Mouse (Mus musculus): Measurements from ENCODE around the gene Ppif. TPM values are rescaled to one million over a fixed set of nuclear protein-coding genes. Genes with fewer than 3 reads are reported as not detected.

Ppif gene
- polyA plus RNA-seq, 1 experiment from 2014 or later, result 26.4 TPM

GRCm38 (mm10) chr14:25720962-25721707 is 27.2 kb downstream of the Ppif start:
- WGBS, result 84% methylated on average over 5 of the region's 5 CpGs

DNA sequence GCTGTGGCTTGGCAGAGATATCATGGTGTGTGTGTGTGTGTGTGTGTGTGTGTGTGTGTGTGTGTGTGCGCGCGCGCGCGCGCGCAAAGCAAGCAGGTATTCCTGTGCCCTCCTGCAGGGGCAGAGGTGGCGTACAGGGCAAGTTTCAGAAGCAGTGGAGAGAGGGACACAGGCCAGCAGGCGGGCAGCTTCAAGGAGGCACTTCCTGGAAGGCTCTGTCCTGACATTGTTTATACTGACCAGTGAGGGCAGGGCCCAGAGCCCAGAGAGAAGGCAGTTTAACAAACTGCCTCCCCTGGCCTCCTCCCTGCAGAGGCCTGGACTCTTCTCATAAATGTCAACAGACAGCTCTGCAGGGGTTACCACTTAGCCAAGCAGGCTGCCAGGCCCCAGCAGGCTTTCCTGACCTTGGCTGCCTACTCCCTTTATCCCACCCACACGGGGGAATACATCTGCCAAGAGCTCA is 31.1 kb downstream of the Ppif start:
- Histone ChIP-seq H3K27ac (peak overlapping the region; percentile 55; the same call in 1 of the 2 replicates), H3K4me1 (peaks cover 34% of the 10 kb centered on the region), H3K27me3 (no peaks in the 10 kb centered on the region), H3K9ac (no peak overlapping the region), H3K36me3 (peaks cover 11% of the 10 kb centered on the region), H3K9me3 (no peaks in the 10 kb centered on the region), H3K4me3 (no peak overlapping the region), H3K4me2 (no peak overlapping the region)
- ATAC-seq (ENCODE audit: insufficient number of reproducible peaks, low FRiP score, low TSS enrichment, low read depth), result no peak
- whole genome bisulfite sequencing, result 80% methylated on average over 11 of the region's 11 CpGs

More at GRCm38 (mm10) chr14:25720962-25721707, 27.2 kb downstream of the Ppif start:
- H3K9me3 ChIP-seq, result no peaks in the 10 kb centered on the region
- H3K9ac ChIP-seq, result no peak overlapping the region
- no peak overlapping the region for H3K4me3 ChIP-seq
- H3K27me3 ChIP-seq, result no peaks in the 10 kb centered on the region
- peaks cover 41% of the 10 kb centered on the region for H3K4me1 ChIP-seq
- H3K36me3 ChIP-seq, result peaks cover 34% of the 10 kb centered on the region
- H3K4me2 ChIP-seq, result no peak overlapping the region
- ATAC-seq (ENCODE audit: insufficient number of reproducible peaks, low FRiP score, low TSS enrichment, low read depth), result no peak
- no peak overlapping the region for H3K27ac ChIP-seq

GRCm38 (mm10) chr14:25725690-25726089 is 31.7 kb downstream of the Ppif start:
- ATAC-seq (ENCODE audit: insufficient number of reproducible peaks, low FRiP score, low TSS enrichment, low read depth), result no peak
- Histone ChIP-seq H3K27me3 (no peaks in the 10 kb centered on the region), H3K9me3 (no peaks in the 10 kb centered on the region), H3K27ac (0 out of 2 replicates have a peak overlapping the region, but pooled peaks have one; percentile 55), H3K4me3 (no peak overlapping the region), H3K9ac (no peak overlapping the region), H3K36me3 (peaks cover 9% of the 10 kb centered on the region), H3K4me1 (peaks cover 34% of the 10 kb centered on the region), H3K4me2 (no peak overlapping the region)
- 30% methylated on average over 4 of the region's 4 CpGs for WGBS

DNA sequence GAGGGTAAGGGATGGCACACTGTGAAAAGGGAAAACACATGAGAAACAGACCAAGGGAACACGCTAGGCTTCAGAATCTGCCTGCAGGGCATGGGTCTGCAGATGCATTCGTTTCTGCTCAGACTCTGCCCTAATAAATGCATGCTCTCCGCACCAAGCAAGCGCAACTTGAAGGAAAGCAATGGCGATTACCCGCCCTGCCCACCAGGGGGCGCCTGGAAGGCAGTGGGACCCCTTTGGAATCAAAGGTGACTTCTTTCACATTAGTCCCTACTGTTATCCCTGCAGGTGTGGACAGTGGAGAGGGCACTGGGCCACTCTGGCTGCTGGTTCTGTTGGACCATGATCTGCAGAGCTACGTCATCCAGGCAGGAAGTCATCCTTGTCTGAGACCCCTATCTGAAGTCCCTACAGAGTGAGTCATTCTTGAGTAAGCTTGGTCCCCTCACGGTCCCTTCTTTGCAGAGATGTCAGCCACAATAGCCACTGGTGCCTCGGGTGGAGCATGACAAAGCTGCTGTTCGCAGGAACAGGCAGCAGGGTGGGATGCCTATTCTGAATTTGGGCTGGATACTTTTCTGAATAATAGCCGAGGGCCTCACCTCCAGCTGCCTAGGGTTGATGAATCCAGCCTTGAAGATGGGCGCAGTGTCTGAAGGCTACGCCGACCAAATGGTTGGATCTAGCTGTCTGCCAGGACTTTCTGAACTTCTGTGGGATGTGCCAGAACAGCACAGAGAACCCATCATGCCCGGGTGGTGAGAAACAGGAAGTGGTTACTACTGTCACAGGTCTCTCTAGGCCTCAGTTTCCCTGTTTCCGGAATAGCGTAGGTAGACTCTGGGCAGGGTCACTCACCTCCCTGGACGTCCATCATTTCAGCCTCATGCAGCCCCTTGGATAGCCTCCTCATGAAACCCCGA is 32.5 kb downstream of the Ppif start:
- Histone ChIP-seq H3K9me3 (no peaks in the 10 kb centered on the region), H3K4me3 (no peak overlapping the region), H3K9ac (no peak overlapping the region), H3K27ac (0 out of 2 replicates have a peak overlapping the region, but pooled peaks have one; percentile 63), H3K4me2 (no peak overlapping the region), H3K27me3 (no peaks in the 10 kb centered on the region), H3K4me1 (peaks cover 34% of the 10 kb centered on the region), H3K36me3 (peaks cover 3% of the 10 kb centered on the region)
- WGBS, result 47% methylated on average over 20 of the region's 20 CpGs
- no peak for ATAC-seq (ENCODE audit: insufficient number of reproducible peaks, low FRiP score, low TSS enrichment, low read depth)

DNA sequence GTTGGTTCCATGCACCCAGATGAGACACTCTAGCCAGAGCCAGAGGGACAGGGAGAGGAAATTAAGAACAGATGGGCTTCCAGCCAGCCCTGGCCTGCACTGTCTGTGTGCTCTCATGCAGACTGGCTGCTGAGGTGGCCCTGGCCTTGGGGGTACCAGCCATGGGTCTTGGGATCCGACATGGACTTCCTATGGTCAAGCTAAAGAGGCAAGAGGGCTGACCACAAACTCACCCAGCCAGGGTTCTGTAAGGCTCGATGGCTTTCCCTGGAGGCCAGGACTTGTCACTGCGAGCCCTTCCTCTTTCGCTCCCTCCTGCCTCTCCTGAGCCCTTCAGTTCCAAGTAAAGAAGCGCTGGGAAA is 33.2 kb downstream of the Ppif start:
- Histone ChIP-seq H3K4me2 (no peak overlapping the region), H3K36me3 (no peaks in the 10 kb centered on the region), H3K4me1 (peaks cover 34% of the 10 kb centered on the region), H3K9me3 (no peaks in the 10 kb centered on the region), H3K27ac (peak overlapping the region; percentile 63), H3K9ac (no peak overlapping the region), H3K27me3 (no peaks in the 10 kb centered on the region), H3K4me3 (no peak overlapping the region)
- no peak for ATAC-seq (ENCODE audit: insufficient number of reproducible peaks, low FRiP score, low TSS enrichment, low read depth)
- 49% methylated on average over 5 of the region's 5 CpGs for WGBS

DNA sequence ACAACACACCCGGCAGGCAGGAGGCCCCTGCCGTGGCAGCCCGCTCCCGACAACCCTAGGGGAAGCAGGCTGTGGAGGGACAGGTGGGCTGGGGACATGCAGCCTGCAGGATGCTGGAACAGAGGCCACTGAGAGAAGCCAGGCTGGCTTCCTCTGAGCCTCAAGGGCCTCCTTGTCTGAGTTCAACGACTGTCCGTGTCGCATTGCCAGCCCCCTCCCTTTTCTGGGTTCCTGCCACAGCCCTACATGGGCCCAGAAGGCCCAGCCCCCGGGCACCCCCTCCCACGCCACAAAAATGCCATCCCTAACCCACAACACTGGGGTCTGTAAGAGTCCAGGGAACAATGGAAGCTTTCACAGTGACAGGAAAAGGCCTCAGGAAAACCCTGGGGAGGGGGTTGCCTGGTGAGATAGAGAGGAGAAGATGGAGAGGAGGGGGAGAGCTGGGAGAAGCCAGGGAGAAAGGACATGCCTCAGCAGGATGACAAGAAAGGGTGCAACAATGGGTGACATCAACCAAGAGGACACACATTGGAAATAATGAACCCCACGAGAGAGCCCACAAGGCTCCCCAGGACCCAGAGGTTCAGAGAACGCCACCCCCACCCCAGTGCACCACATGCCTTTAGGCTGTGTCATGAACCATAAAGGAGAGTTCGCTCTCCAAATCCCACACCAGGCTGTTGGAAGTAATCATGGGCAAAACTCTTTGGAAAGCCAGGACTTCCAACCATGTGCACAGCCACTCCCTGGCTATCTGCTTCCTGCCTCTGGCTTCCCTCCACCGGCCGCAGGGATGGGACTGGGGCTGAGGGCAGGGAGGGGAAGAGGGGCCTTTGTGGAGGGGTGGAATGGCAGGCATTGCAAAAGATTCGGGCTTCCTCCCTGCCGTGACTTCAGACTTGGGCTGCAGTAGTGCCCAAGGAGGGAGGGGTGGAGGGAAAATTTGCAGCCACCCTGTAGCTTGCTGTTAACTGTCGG is 41.1 kb downstream of the Ppif start:
- H3K36me3 ChIP-seq, result no peaks in the 10 kb centered on the region
- no peak overlapping the region for H3K4me3 ChIP-seq
- no peak for ATAC-seq (ENCODE audit: insufficient number of reproducible peaks, low FRiP score, low TSS enrichment, low read depth)

GRCm38 (mm10) chr14:25736140-25736539 is 42.2 kb downstream of the Ppif start:
- no peak overlapping the region for H3K9ac ChIP-seq
- H3K4me1 ChIP-seq, result peaks cover 67% of the 10 kb centered on the region
- peak overlapping the region; percentile 91 for H3K27ac ChIP-seq

More for the DNA sequence above, 41.1 kb downstream of the Ppif start:
- no peaks in the 10 kb centered on the region for H3K27me3 ChIP-seq
- H3K9ac ChIP-seq, result no peak overlapping the region
- 20% methylated on average over 17 of the region's 17 CpGs for WGBS
- peak overlapping the region; percentile 17; the same call in 1 of the 2 replicates for H3K4me2 ChIP-seq
- H3K4me1 ChIP-seq, result peaks cover 56% of the 10 kb centered on the region
- no peaks in the 10 kb centered on the region for H3K9me3 ChIP-seq
- H3K27ac ChIP-seq, result peak overlapping the region; percentile 91

GRCm38 (mm10) chr14:25736589-25736988 is 42.6 kb downstream of the Ppif start:
- WGBS, result 29% methylated on average over 6 of the region's 6 CpGs
- ATAC-seq (ENCODE audit: insufficient number of reproducible peaks, low FRiP score, low TSS enrichment, low read depth), result peak; percentile 86
- no peak overlapping the region for H3K4me2 ChIP-seq

More at GRCm38 (mm10) chr14:25736140-25736539, 42.2 kb downstream of the Ppif start:
- no peak for ATAC-seq (ENCODE audit: insufficient number of reproducible peaks, low FRiP score, low TSS enrichment, low read depth)
- Histone ChIP-seq H3K9me3 (no peaks in the 10 kb centered on the region), H3K4me3 (no peak overlapping the region), H3K27me3 (no peaks in the 10 kb centered on the region), H3K4me2 (no peak overlapping the region), H3K36me3 (peaks cover 8% of the 10 kb centered on the region; the same call in 1 of the 2 replicates)
- 58% methylated on average over 3 of the region's 3 CpGs for WGBS

DNA sequence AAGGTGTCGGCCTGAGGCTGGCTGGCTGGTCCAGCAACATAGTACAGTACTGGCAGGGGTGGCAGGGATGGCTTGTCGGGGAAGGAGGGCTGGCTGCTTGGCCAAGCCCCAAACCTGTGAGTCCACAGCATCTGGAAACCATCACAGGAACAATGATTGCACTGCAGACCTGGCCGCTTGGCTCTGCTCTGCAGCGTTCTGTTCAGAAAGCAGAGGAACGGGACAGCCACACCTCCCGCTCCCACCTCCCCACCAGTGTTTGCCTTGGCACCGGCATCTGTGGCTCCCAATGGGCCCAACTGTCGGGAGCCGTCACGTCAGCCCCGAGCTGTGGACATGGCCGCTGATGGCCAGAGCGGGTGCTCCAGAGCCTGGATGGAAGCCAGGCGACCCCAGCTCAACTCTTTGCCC is 44.6 kb downstream of the Ppif start:
- 20% methylated on average over 14 of the region's 14 CpGs for WGBS
- Histone ChIP-seq H3K4me2 (0 out of 2 replicates have a peak overlapping the region, but pooled peaks have one; percentile 20), H3K9me3 (no peaks in the 10 kb centered on the region), H3K4me3 (no peak overlapping the region), H3K4me1 (peaks cover 73% of the 10 kb centered on the region), H3K27me3 (no peaks in the 10 kb centered on the region), H3K27ac (peak overlapping the region; percentile 91), H3K9ac (no peak overlapping the region), H3K36me3 (peaks cover 15% of the 10 kb centered on the region; the same call in 1 of the 2 replicates)
- ATAC-seq (ENCODE audit: insufficient number of reproducible peaks, low FRiP score, low TSS enrichment, low read depth), result peak; percentile 74

More at GRCm38 (mm10) chr14:25736589-25736988, 42.6 kb downstream of the Ppif start:
- Histone ChIP-seq H3K36me3 (peaks cover 8% of the 10 kb centered on the region; the same call in 1 of the 2 replicates), H3K4me1 (peaks cover 72% of the 10 kb centered on the region), H3K9me3 (no peaks in the 10 kb centered on the region), H3K27ac (peak overlapping the region; percentile 91), H3K4me3 (no peak overlapping the region), H3K9ac (no peak overlapping the region), H3K27me3 (no peaks in the 10 kb centered on the region)

- no peaks in the 10 kb centered on the region for H3K27me3 ChIP-seq
- H3K9me3 ChIP-seq, result no peaks in the 10 kb centered on the region
- H3K9ac ChIP-seq, result no peak overlapping the region
- H3K4me1 ChIP-seq, result peaks cover 64% of the 10 kb centered on the region
- 63% methylated on average over 4 of the region's 4 CpGs for WGBS
- no peak overlapping the region for H3K4me2 ChIP-seq
- H3K4me3 ChIP-seq, result no peak overlapping the region
- H3K27ac ChIP-seq, result 0 out of 2 replicates have a peak overlapping the region, but pooled peaks have one; percentile 5
- peaks cover 21% of the 10 kb centered on the region for H3K36me3 ChIP-seq
- ATAC-seq (ENCODE audit: insufficient number of reproducible peaks, low FRiP score, low TSS enrichment, low read depth), result no peak
Observed at GRCm38 (mm10) chr14:25739957-25740565, 46.1 kb downstream of the Ppif start.

All from limb, embryonic 15.5 days (tissue).